Mouse (Mus musculus) forebrain, embryonic 14.5 days (tissue): ENCODE measurements around the gene Gm10188. TPM values are rescaled to one million over a fixed set of nuclear protein-coding genes. Genes with fewer than 3 reads are reported as not detected.
A peak's percentile ranks its signal among the peaks of the same experiment; 100 is the strongest.

Experiments
- ATAC-seq: fragments of 200-750 bp; cut with Nextera tagmentation; 2 replicates; pipeline ENCODE4 v1.8.0; 2017; ENCODE audit warnings: mild to moderate bottlenecking, moderate library complexity
- DNase-seq: peaks from one replicate; pipeline ENCODE4 v3.0.0-alpha.2; 2015; ENCODE audit warnings: low spot score
- H3K27ac ChIP-seq: fragments of 300-500 bp; sonication (generic); 2 replicates; pipeline ENCODE4 v1.5.1; 2014; ENCODE audit warnings: low read depth, mild to moderate bottlenecking, control low read depth, low read length, moderate library complexity
- H3K27me3 ChIP-seq: fragments of 300-500 bp; sonication (generic); replicated peaks from 2 replicates; pipeline ENCODE4 v1.6.1; 2014; ENCODE audit warnings: low read length, control low read depth, mixed read lengths; ENCODE audit not compliant: control insufficient read depth, insufficient read depth
- H3K36me3 ChIP-seq: fragments of 300-500 bp; sonication (generic); 2 replicates; pipeline ENCODE4 v1.6.1; 2014; ENCODE audit warnings: low read length, control low read depth; ENCODE audit not compliant: control insufficient read depth, insufficient read depth
- H3K4me1 ChIP-seq: fragments of 300-500 bp; sonication (generic); 2 replicates; pipeline ENCODE4 v1.6.1; 2014; ENCODE audit warnings: antibody characterized with exemption, low read length, control low read depth; ENCODE audit not compliant: control insufficient read depth, insufficient read depth
- H3K4me2 ChIP-seq: fragments of 300-500 bp; sonication (generic); 2 replicates; pipeline ENCODE4 v1.6.1; 2014; ENCODE audit warnings: mild to moderate bottlenecking, control low read depth, low read length
- H3K4me3 ChIP-seq: fragments of 300-500 bp; sonication (generic); 2 replicates; pipeline ENCODE4 v1.5.1; 2014; ENCODE audit warnings: low read depth, low read length, control low read depth
- H3K9ac ChIP-seq: fragments of 300-500 bp; sonication (generic); 2 replicates; pipeline ENCODE4 v1.6.1; 2014; ENCODE audit warnings: mild to moderate bottlenecking, low read length, control low read depth, moderate library complexity
- H3K9me3 ChIP-seq: fragments of 300-500 bp; sonication (generic); replicated peaks from 2 replicates; pipeline ENCODE4 v1.6.1; 2016; ENCODE audit warnings: low read length, control low read depth, mixed read lengths; ENCODE audit not compliant: control insufficient read depth
- WGBS: fragments of 180-500 bp; shearing (Covaris S2); extraction: QIAGEN DNeasy Blood & Tissue Kit; methylation state at CpG from one replicate; pipeline ENCODE4 v1.1.7; 2014; 5-methylcytosine and 5-hydroxymethylcytosine counted together
- polyA plus RNA-seq: library from polyadenylated mRNA; unstranded; fragments of >200 nt; fragmentation: Nextera tagmentation; extraction: Ambion mirVana; gene quantifications from 2 replicates; pipeline ENCODE4 v1.2.1, GENCODE M21; 2014

The Gm10188 gene
- polyA plus RNA-seq, 1 experiment from 2014 or later = not detected

DNA sequence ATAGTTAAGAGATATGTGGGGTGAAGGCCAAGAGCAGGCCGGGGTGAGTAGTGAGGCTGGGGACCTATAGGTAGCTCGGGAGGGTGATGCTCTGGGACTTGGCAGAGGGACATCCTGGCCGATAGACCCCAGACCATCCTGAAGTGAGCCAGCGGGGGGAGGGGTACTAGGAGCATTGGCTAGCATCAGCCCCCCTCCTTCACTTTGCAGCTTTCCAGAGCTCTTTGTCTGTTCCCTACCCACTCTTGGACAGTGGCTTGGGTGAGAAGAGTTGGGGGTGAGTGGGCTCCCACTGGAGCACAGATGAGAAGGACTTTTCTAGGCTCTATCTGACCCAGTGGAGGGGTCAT lies 28.1 kb downstream of the Gm10188 start:
- Histone ChIP-seq H3K4me1 (peaks cover 50% of the 10 kb centered on the region), H3K27me3 (no peaks in the 10 kb centered on the region), H3K27ac (peak overlapping the region; percentile 89), H3K9ac (peak overlapping the region; percentile 66), H3K4me3 (peak overlapping the region; percentile 31), H3K36me3 (no peaks in the 10 kb centered on the region), H3K9me3 (no peaks in the 10 kb centered on the region), H3K4me2 (peak overlapping the region; percentile 53)
- ATAC-seq (no peak; the same call in 1 of the 2 replicates), DNase-seq (no peak)
- WGBS = 10% methylated on average over 4 of the region's 4 CpGs

DNA sequence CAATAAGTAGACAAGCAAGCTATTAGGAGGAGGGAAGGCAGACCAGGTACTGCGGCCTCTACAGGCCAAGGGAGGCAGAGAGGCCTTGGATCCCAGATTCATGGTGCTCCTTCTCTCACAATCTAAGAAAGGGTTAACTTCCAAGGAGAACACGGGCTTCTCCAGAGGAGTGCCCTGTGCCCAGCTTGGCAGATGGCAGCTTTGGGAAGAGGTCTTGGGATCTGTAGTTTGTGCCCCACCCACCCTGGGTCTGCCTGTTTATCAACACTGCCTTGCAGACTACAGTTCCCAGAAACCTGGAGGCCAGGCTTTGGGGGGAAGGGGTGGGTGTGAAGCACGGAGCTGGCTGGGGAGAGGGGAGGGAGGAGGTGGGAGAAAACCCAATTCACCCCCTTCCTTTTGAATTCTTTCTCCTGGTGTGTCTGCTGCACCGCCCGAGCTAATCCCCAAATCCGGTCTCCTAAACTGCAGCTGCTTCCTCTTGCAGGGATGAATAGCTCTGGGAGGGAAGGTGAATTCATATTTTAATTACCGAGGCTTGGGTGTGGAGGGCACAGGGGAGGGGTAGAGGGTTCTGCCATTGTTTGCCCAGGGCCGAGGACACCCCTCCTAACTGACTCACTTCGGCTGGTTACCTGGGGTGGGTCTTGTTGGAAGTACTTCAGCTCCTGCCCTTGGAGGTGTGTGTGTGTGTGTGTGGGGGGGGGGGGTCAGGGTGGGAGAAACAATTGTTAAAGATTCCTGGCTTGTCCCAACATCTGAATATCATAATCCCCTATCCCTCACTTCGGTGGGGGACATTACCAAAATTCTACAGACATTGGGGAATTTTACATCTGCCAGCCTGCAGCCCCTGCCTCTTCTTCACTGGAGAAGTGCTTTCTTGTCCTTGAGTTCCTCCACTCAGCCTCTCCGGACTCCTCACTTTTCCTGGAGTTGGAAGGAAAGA lies 28.7 kb downstream of the Gm10188 start:
- DNase-seq (peak; percentile 97), ATAC-seq (peak; percentile 93)
- H3K9me3 ChIP-seq = no peaks in the 10 kb centered on the region
- H3K9ac ChIP-seq = peak overlapping the region; percentile 66
- H3K4me3 ChIP-seq = peak overlapping the region; percentile 31
- 5% methylated on average over 11 of the region's 11 CpGs for WGBS
- H3K4me2 ChIP-seq = peak overlapping the region; percentile 53
- peaks cover 56% of the 10 kb centered on the region for H3K4me1 ChIP-seq
- H3K27me3 ChIP-seq = no peaks in the 10 kb centered on the region
- H3K36me3 ChIP-seq = no peaks in the 10 kb centered on the region
- H3K27ac ChIP-seq = peak overlapping the region; percentile 89

DNA sequence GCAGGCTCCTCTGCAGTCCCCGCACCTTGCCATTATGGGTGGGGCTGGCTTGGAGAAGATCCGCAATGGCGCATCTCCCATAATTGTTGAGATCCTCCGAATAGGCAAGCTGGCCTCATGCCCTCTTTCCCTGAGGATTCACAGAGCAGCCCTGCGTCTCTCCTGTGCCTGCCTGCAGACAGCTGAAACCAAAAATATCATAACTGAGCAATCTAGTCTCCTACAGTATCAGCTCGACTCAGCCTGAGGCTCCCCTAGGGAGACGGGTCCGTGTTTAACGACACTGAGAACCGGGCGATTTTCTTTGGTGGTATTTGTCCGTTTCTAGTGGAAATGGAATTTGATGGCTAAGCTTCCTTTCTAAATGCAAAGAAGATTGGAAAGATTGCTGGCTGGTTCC lies 29.6 kb downstream of the Gm10188 start:
- peak; percentile 60 for DNase-seq
- peak overlapping the region; percentile 89 for H3K27ac ChIP-seq
- H3K36me3 ChIP-seq = no peaks in the 10 kb centered on the region
- H3K4me2 ChIP-seq = peak overlapping the region; percentile 53
- H3K4me1 ChIP-seq = peaks cover 65% of the 10 kb centered on the region
- 5% methylated on average over 12 of the region's 12 CpGs for WGBS
- H3K9me3 ChIP-seq = no peaks in the 10 kb centered on the region
- H3K27me3 ChIP-seq = no peaks in the 10 kb centered on the region
- no peak for ATAC-seq
- 0 out of 2 replicates have a peak overlapping the region, but pooled peaks have one; percentile 3 for H3K4me3 ChIP-seq
- peak overlapping the region; percentile 40 for H3K9ac ChIP-seq

DNA sequence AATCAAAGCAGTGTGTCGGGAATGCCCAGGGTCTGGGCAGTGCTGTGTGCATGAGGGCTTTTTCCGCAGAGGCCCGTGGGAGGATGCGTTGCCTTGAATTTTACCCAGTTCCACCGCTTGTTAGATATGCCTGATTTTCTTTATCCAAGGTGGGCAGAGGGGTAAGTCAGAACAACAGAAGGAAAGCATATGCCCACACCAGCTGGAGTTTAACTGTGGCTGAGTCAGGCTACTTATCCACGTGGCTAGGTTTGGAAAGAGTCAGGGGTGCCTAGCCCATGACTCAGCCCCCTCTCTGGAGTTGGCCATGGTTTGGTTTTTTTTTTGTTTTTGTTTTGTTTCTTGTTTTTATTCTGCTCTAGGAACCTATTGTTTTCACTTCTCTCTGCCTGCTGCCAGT lies 30.3 kb downstream of the Gm10188 start:
- ATAC-seq (no peak), DNase-seq (no peak)
- H3K27ac ChIP-seq = peak overlapping the region; percentile 22; the same call in 1 of the 2 replicates
- H3K4me3 ChIP-seq = no peak overlapping the region
- no peaks in the 10 kb centered on the region for H3K9me3 ChIP-seq
- H3K4me1 ChIP-seq = peaks cover 72% of the 10 kb centered on the region
- H3K27me3 ChIP-seq = no peaks in the 10 kb centered on the region
- peaks cover 4% of the 10 kb centered on the region; the same call in 1 of the 2 replicates for H3K36me3 ChIP-seq
- H3K9ac ChIP-seq = 0 out of 2 replicates have a peak overlapping the region, but pooled peaks have one; percentile 40
- H3K4me2 ChIP-seq = no peak overlapping the region
- 58% methylated on average over 6 of the region's 6 CpGs for WGBS

DNA sequence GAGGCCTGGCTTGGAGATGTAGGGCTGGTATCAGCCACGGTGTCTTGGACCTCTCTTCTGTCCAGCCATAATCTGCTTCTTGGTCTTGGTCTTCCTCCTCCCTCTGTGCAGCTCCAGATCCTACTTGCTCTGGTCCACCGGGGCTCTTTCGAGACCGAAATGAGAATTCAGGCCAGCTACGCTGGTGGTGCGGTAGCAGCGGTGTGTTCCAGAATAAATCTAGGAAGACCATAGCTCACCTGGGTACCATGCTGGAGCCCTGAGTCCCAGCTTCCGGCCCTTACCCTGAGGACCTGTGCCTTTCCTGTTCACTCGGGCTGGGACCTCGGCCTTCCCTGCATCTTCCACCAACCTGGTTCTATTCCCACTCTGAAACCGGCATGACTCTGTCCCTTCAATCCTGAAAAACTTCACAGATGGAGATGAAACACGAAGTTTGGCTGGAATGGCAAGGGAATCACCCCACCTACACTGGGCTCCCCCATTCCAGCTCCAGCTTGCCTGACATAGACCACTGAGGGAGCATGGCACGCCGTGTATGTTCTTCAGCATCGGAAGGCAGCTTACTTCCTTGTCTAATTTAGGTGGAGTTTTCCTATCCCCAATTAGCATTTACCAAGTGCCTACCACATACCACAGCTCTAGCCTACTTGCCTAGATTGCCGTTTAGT lies 31.0 kb downstream of the Gm10188 start:
- no peak overlapping the region for H3K9ac ChIP-seq
- no peak for DNase-seq
- H3K9me3 ChIP-seq = no peaks in the 10 kb centered on the region
- H3K4me2 ChIP-seq = no peak overlapping the region
- 68% methylated on average over 16 of the region's 16 CpGs for WGBS
- H3K27ac ChIP-seq = 0 out of 2 replicates have a peak overlapping the region, but pooled peaks have one; percentile 22
- H3K27me3 ChIP-seq = no peaks in the 10 kb centered on the region
- H3K4me3 ChIP-seq = no peak overlapping the region
- peaks cover 4% of the 10 kb centered on the region; the same call in 1 of the 2 replicates for H3K36me3 ChIP-seq
- H3K4me1 ChIP-seq = peaks cover 79% of the 10 kb centered on the region
- no peak for ATAC-seq

DNA sequence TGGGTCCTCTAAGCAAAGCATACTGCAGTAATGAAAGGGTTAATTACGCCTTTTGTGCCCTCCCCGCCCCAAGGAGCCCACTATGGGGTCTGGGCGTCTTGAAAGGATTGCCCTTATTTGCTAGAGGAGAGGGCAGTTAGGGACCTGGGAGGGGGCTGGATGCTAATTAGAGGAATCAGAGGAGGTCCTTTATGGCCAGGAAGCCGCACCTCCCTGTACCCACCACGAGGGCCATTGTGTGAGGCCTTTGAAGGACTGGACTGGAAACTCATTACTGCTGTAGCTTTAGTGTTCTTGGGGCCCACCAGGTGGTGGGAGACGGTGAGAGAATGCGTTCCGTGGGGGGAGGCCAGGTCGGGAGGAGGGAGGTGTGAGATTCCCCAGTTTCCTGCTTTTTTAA lies 31.9 kb downstream of the Gm10188 start:
- no peak for ATAC-seq
- no peak overlapping the region for H3K27ac ChIP-seq

DNA sequence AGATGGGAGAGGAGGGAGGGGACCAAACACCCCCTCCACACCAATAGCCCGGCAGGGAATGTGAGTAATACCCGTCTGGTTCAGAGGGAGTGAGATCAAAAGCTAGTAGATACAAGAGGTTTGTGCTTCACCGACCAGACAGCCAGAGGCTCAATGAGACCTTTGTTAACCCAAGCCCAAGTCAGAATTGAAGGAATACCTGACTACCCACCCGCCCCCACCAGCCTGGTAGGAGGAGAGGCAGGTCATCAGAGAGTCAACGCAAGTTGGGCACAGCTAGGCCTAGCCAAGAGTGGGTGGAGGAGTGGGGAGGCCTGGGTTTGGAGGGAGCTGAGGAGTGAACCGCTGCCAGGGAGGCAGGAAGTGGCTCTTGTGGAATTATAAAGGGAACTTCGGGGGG lies 33.2 kb downstream of the Gm10188 start:
- ATAC-seq (no peak), DNase-seq (no peak)
- Histone ChIP-seq H3K27ac (no peak overlapping the region), H3K27me3 (no peaks in the 10 kb centered on the region), H3K9ac (peak overlapping the region; percentile 25; the same call in 1 of the 2 replicates), H3K4me1 (peaks cover 87% of the 10 kb centered on the region), H3K4me2 (peak overlapping the region; percentile 59; the same call in 1 of the 2 replicates), H3K36me3 (peaks cover 4% of the 10 kb centered on the region; the same call in 1 of the 2 replicates), H3K9me3 (no peaks in the 10 kb centered on the region), H3K4me3 (no peak overlapping the region)
- 7% methylated on average over 7 of the region's 7 CpGs for WGBS

More for the DNA sequence above, 31.9 kb downstream of the Gm10188 start:
- H3K4me3 ChIP-seq = no peak overlapping the region
- no peaks in the 10 kb centered on the region for H3K9me3 ChIP-seq
- peaks cover 88% of the 10 kb centered on the region for H3K4me1 ChIP-seq
- peaks cover 4% of the 10 kb centered on the region; the same call in 1 of the 2 replicates for H3K36me3 ChIP-seq
- 0 out of 2 replicates have a peak overlapping the region, but pooled peaks have one; percentile 4 for H3K9ac ChIP-seq
- WGBS = 2% methylated on average over 9 of the region's 9 CpGs
- peak; percentile 63 for DNase-seq
- no peaks in the 10 kb centered on the region for H3K27me3 ChIP-seq
- peak overlapping the region; percentile 59; the same call in 1 of the 2 replicates for H3K4me2 ChIP-seq

DNA sequence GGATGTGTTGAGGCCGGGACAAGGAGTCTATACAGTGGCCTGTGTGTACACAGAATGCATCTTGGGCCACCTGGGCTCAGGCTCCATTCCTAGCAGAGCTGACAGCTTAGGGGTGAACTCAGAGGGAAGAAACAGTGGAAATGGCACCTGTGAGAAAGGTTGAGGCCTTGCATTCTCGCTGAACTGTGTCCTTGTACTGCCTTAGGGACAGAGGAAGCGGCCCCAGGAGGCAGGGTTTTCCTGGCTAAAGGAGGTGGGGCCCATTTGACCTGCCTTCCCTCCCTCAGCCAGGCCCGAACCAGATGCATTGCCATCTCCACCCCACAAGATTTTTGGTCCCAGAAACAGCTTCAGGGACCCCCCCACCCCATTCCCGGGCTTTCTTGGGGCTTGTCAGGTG lies 33.9 kb downstream of the Gm10188 start:
- DNase-seq (no peak), ATAC-seq (no peak)
- Histone ChIP-seq H3K36me3 (peaks cover 4% of the 10 kb centered on the region; the same call in 1 of the 2 replicates), H3K9me3 (no peaks in the 10 kb centered on the region), H3K4me2 (peak overlapping the region; percentile 59; the same call in 1 of the 2 replicates), H3K27me3 (no peaks in the 10 kb centered on the region), H3K9ac (peak overlapping the region; percentile 25; the same call in 1 of the 2 replicates), H3K4me3 (no peak overlapping the region), H3K27ac (no peak overlapping the region), H3K4me1 (peaks cover 82% of the 10 kb centered on the region)
- WGBS = 26% methylated on average over 5 of the region's 5 CpGs
